Mouse (Mus musculus): ENCODE measurements around the gene Dlx6.

Gene Dlx6

DNA sequence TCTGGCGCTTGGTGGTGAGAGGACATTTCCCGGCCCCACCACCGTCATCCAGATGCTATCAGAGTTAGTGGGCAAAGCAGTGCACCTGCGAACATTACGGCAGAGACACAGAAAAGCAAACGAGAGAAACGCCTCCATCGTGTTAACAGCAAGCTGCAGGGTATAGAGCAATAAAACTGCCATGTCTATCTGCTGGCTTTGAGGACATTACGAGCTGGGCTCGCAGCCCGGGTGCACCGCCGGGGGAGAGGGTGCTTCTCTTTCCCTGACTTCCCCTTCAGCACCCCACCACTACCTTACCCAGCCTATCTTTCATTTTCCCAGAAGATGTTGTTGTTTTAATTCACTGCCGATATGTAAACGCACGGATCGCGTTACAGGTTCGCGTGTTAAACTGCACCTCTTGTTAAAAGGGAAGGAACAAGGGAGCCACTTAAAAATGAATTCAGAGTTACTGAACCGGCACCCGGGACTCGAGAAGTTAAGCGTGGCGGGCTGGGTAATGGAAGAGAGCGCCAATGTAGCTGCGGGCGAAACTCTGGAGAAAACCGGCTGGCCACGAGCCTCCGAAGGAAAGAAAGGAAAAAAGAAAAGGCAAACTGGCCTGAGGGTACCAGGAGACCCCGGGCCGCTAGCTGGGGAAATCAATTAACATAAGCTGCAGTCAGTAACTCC lies 2.6 kb upstream of the Dlx6 start:
- DNase-seq = no peak

DNA sequence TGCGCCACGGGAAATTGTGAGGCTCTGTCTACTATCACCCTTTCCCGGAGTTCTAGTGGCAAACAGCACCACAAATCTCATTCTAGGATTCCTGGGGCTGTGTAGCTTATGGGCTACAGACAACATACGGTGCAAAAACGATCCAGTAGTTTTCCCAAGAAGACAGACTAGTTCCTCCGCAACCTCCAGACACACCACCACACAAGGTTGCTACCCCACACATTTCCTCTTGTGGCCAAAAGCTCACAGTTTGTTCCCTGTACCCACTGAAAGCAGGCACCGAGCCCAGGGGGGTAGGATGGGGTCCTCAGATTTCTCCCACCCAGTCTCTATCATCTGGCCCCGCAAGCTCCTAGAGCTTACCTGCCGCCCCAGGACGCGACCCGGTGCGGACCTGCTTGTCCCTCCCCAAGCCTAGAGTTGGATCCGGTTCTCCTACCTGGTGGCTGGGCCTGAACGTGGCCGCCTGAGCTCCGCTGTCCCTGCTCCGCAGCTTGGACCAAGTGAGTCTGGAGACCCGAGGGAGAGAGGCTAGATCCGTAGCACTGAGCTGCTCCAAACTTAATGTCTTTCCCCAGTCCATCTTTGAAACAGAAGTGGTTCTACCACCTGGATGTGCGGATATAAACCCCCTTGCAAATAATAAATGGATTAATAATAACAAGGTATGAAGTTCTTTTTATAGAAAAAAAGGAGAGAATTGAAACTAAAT lies 1.9 kb upstream of the Dlx6 start:
- DNase-seq = no peak

DNA sequence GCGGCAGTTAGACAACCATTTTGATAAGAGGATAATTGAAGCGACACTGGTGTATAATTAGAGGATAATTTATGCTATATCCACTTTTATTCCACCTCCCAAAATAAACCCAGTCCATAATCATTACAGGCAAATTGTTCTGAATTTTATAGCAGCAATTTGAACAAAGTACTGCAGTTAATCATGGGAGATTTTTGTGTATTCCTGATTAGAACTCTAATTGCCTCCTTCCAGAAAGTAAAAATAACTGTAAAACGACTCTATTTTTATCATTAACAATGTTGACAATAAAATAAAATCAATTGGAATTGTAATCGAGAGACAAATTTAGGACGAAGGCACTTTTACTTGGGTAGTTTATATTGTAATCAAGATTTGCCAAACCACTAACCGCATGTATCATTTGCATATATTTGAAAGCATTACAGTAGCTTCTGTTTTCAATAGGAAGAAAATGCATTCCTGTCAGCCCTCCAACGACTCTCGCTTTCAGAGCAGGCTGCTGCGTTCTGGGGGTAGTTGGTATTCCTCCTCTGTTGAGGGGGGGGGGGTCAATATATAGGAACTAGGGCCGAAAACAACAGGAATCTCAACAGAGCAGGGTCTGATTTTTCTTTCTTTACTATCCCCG lies 1.2 kb upstream of the Dlx6 start:
- no peak for DNase-seq

DNA sequence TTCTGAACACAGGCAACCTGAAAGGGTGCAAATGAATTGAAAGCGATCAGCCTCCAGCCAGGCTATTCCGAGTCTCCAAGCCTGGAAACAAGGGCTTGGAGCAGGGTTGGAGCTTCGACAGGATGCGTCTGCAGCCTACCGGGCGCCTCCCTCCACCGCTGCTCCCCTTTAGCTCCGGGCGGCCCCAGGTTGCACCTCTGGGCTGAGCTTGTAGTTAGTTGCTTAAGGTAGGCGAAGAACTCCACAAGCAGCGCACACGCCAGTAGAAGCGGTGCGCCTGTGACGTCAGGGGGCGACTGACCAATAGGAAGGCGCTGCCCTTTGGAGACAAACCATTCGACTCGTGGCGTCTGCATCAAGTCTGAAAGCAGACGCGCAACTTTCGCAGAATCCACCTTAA lies 523 bp upstream of the Dlx6 start:
- no peak for DNase-seq

DNA sequence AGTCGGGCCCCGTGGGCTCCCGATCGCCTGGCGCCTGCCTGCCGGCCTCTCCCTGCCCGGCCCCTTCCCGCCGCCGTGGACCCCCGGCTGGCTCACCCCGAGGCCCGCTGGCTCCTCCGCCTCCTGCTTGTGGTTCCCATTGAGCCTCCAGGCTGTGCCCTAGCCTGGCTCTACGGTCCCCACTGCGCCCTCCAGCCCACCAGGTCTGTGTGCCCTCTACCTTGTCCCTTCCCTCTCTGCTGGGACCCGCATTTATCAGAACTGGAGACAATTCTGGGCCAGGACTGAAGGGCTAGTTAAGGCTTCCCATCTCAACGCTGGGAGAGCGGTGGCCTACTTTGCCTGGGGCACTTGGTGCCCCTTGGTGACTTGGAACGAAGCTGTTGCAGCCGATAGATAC lies 821 bp downstream of the Dlx6 start:
- no peak for DNase-seq

DNA sequence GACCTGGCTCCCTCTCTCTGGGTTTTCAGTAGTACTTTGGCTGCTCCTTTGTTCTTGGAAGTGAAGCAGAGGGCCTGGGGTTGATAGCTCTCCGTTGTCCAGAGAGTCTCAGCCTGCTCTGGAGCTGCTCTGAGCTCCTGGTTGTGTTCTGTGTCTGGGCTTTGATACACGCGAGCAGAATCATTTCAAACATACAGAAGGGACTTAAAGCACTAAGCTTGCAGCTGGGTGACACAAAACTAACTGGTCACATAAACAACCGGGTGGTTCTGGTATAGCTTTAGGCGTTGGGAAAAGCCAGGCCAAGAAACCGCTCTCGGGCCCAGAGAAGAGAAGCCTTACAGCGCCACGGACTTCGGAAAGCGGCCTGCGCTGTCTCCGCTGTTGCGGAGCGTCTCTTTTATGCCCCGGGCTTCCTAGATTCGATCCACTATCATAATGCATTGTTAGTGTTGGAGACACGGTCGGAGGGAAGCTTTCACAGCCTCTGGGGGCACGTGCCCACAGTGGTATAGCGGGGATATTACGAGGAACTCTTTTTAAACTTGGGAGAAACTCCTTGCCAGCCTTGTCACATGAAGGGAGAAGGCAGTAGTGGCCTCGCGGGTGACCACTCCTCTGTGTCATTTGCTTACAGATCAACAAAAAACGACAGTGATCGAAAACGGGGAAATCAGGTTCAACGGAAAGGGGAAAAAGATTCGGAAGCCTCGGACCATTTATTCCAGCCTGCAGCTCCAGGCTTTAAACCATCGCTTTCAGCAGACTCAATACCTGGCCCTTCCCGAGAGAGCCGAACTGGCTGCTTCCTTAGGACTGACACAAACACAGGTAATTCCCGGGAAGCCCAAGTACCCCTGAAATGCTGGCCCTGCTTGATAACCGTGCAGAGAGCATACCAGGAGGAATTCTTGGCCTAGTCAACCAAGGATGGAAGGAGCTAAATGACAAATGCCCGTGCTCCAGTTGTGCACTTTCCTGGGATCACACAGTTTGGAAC lies 1.6 kb downstream of the Dlx6 start:
- no peak for DNase-seq

DNA sequence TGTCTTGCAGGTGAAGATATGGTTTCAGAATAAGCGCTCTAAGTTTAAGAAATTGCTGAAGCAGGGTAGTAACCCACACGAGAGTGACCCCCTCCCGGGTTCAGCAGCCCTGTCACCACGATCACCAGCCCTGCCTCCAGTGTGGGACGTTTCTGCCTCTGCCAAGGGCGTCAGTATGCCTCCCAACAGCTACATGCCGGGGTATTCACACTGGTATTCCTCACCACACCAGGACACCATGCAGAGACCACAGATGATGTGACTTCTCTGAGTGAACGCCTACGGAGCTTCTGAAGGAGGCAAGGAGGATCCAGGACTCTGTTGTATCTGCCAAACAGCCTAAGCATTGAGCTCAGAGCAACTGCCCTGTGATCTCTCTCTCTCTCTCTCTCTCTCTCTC lies 3.9 kb downstream of the Dlx6 start:
- no peak for DNase-seq

DNA sequence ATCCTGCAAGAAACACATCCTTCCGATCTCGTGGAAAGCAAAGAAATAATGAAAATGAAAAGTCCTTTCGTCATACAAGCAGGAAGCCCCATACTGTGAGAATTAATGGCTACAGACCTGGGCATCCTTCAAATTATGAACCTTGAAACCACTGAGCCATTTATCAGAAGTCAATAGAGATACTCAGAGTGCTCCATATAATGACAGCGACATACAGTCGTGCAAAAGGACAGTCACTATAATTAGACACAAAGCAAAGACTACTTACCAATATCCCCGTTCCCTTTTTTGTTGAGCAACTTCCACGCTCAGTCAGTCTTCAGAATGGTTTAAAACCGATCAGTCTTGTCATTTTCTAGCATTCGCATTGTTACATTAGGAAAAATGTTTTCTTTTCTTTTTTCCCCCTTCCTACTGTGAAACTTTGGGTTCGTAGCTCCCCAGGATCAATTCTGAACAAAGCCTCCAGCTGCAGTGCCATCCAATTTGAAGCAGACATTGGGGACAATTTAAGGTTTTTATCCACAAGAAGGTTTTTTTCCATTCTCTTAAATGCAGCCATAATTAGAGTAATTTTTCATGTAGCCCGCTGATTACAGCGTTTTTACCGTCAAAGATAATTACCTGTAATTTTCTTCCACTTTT lies 6.0 kb downstream of the Dlx6 start:
- no peak for DNase-seq

DNA sequence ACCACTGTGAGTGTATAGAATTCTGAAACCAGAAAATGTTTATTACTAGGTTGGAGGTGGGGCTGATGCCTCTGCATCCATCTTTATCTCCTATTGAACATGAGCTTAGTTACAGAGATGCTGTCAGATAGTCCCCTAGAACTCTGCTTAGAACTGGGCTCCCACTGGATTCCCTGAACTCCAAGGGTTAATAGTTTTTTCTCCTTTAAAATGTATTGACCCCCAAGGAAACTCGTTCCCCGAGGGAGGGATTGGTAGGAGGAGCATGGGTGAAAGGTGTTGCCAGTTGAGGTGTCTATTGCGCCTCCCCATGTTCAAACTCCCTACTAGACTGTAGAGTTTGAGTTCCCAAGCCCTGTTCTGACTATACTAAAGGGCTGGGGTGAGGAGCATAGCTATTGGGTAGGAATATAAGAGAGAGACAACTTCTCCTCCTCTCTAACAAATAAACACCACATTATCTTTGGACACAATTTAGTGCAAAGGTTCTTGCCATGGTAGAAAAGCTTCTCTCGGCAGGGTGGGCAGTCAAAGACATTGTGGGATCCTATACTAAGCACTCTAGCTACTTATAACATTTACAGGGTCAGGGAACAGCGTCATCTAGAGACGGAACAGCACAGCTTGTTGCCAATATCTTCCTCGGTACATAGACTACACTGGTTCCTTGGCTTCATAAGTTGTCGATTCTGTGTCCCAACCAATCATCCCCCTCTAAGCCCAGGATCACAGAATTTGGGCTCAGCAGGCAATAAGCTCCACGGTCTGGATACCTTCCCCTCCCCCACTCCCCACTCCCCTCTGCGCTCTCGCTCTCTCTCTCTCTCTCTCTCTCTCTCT lies 7.0 kb downstream of the Dlx6 start:
- DNase-seq = no peak

DNA sequence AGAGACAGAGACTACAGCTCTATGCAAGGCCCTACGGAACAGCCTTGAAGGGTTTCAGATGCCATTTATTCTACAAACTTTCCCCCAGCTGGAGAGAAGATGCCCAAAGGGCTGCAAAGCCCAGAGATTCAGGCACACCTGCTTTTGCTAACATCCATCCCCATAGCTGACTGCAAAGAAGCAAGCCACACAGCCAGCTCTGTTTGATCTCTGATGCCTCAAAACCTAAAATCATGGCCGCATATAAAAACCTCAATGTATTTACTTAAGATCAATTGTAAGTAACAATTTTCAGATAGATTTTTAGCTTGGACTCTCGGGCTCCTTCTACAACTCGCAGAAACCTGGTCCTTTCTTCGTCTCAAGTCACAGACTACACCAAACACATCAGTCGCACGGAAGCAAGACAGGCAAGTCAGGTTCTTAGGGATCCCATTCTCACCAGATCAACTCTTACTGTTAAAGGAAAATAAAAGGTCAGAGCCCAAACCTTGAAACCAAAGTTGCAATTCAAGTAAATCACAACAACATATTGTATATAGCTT lies 7.8 kb downstream of the Dlx6 start:
- DNase-seq = no peak

DNA sequence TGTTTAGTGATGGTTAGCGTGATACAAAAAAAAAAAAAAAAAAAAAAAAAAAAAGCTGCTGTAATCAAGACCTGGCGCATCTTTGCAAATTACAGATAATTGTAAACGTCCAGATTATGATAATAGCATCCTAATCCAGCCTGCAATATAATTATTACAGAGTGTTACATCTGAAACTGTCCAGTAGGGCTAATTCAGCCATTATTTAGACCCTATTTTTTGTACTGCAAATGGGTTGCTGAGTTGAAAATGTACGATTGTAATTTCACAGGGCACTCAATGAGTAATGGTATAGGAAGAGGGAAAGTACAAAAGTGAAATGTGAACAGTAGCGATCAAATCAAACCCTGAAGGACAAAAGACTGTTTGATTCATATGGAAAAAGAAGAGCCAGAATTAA lies 8.6 kb downstream of the Dlx6 start:
- DNase-seq = no peak

DNA sequence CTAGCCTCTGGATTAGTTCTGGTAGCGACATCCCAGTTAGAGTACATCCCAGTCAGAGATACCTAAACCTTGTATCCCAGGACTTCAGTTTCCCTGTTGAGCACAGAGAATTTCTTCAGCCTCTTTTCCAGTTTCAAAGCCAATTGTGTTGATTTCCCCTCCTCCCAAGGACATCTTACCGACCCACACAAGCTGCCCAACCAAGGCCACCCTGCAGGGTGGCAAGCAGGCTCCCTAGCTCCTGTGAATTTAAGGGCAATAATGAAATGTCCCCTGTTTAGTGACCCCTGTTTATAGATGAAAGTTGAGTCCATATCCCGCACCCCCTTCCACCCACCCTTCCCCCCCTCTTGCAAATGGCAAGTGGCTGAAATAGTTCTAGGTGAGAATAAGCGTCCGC lies 9.7 kb downstream of the Dlx6 start:
- no peak for DNase-seq

DNA sequence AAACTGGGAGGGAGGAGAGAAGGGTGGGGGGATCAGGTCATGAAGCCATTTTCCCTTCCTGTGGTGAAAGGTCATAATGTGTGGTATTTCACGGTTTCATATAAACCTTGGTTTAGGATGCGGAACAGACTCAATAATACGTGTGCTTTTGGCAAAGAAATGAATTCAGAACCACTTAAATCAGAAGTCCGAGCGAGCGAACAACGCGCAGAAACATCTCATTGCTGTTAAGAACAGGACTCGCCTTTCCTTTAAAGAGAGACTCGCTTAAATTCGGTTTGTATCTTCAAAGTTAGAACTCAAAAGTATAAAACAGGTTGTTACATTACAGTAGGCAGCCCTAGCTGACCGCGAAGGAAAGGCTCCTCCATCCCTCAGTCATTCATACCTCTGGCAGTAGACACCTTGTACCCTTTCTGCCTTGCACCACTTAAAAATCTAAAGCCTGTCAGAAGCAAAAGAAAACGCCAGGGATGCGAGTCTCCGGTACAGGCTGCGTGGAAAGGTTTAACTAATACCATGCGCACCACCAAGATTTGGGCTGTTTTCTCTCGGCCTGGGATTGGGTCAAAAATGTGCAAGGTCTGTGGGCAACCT lies 10.4 kb downstream of the Dlx6 start:
- DNase-seq = no peak

DNA sequence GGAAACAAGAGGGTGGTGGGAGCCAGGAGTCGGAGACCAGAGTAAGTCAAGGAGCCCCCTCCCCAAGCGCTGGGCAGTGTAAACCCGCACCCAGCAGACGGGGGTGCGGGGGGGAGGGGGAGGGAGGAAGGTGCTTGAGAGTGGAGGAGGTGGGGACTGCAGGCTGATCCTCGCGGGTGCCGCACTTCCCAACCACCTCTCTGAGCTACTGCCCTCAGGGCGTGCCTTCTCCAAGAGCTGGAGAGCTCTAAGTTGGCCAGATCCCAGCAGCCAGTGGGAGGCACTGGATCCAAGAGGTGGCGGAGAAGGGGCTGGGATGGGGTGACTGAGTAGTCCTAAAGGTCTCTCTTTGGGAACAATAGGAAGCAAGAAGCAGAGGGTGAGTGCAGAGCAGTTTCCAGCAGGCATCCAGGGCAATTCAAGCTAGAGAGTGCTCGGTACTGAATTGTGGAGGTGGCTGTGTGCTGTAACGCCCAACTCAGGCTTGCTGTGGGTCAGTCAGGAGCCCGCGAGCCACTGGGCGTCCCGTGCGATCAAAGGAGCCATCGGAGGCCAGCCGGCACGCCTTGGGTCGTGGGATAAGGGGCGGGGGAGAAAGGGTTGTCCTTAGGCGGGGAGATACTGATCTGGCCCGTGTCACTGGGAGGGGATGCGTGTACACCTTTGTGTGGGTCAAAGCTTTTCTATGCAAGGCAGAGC lies 11.1 kb downstream of the Dlx6 start:
- DNase-seq = no peak

DNA sequence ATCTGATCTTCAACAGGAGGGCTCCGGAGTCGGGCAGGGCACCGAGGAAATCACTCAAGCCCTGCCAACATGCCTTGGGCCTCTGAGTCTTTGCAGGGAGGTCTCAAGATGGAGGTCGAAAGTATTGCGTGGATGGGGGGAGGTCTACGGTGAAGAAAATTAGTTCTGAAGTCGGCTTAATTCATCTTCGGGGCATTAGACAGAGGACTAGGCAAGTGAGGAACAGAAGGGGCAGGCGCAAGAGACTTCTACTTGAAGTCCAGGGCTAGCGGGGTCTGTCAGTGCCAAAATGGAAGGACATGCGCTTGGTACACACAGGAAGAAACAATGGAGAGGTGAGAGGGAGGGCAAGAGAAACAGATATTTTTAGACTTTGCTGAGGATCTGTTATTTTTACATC lies 12.0 kb downstream of the Dlx6 start:
- DNase-seq = no peak

DNA sequence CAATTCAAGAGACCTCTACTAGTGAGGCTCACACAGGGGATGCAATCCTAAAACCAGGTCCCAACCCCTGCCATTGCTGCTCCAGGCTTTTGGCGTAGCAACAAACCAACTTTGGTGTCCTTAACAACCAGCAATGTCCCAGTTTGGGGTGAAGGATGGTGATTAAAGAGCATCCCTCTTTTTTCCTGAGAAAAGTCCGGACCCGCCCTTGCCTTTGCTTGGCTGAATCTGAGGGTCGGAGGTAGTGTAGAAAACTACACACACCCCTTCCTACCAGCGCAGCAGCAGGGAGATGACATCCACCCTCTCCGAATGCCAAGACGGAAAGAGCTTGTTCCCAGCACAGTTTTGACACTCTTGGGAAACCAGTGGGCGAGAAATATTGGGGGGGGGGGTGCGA lies 12.5 kb downstream of the Dlx6 start:
- no peak for DNase-seq

DNA sequence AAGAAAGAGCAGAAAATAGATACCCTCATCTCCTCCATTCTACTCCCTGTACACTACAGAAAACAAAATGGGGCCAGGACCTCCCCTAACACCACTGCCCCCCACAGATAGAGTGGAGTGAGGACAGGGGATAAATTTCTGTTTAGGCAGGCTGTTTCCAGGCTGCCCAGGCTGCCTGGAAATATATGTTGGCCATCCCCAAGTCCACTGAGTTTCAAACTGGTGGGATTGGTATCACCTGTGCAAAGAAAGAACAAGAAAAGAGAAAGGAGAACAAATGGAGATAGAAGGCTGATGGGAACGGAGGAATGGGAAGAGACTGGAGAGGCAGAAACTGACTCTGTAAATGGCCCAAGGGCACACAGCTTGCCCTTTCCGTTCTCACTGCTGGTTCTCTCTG lies 13.1 kb downstream of the Dlx6 start:
- DNase-seq = no peak

DNA sequence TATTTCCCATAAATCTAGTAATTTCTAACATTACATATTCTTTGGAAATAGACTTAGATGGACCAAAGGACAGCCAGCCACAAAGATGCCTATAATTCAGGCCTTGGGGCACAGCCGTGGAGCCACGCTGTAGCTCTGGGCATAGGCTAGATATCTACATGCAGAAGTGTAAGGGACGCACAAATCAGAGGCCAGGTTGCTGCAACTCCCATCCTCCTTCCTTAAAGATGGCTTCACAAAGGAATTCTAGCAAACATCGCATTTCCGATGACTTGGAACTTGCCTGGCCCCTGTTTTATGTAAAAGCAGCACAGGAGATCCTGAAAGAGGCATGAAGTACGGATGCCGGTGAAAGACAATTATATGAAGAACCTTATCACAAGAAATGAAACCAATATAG lies 13.6 kb downstream of the Dlx6 start:
- no peak for DNase-seq

DNA sequence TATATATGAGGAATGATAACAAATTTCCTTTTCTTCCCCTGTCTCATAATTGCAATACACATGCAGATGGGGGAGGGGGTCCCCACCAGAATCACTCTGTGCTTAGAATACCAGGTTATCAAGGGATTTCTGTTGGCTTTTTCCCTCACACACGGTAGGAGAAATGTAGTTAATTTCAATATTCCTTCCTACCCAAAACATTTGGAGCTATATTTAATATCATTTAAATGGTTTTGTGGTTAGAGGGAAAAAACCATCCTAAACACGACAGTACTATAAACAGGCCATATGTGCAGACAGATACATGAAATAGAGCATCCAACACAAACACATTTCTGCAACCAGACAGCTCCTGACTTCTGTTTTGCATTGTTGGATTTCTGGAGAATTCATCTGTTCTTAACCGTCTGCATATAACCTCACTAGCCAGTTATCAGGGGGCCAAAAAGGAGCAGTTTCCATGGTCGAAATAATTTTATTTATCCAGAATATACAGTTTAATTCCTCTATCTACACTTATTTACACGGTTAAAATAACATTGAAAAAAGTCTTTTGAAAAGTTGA lies 14.3 kb downstream of the Dlx6 start:
- DNase-seq = no peak
